Mouse (Mus musculus) small intestine, adult 2 months (tissue): Measurements from ENCODE around the gene Zfp780b. TPM values are rescaled to one million over a fixed set of nuclear protein-coding genes. Genes with fewer than 3 reads are reported as not detected.
"Not testable (repeated sequence)": the region's sequence is repeated elsewhere in the genome, so short reads cannot be mapped to it uniquely, and the experiment has no call there.

Source experiments
- H3K27ac ChIP-seq: fragments of 200-500 bp; 2 replicates; pipeline ENCODE4 v1.5.1; 2012; ENCODE audit warnings: low read depth, low read length, control low read depth, inconsistent platforms; ENCODE audit not compliant: insufficient read depth
- H3K27me3 ChIP-seq: fragments of 200-500 bp; 2 replicates; pipeline ENCODE4 v1.6.1; 2012; ENCODE audit warnings: mild to moderate bottlenecking, moderate library complexity, low read length, inconsistent platforms; ENCODE audit not compliant: control insufficient read depth, insufficient read depth
- H3K36me3 ChIP-seq: fragments of 200-500 bp; 2 replicates; pipeline ENCODE4 v1.6.1; 2012; ENCODE audit warnings: mild to moderate bottlenecking, low read length, control low read depth, inconsistent platforms; ENCODE audit not compliant: control insufficient read depth, insufficient read depth
- H3K4me1 ChIP-seq: fragments of 200-500 bp; 2 replicates; pipeline ENCODE4 v1.6.1; 2012; ENCODE audit warnings: low read length, inconsistent platforms, mixed read lengths; ENCODE audit not compliant: control insufficient read depth, insufficient read depth, insufficient read length
- H3K4me3 ChIP-seq: fragments of 200-500 bp; 2 replicates; pipeline ENCODE4 v1.5.1; 2012; ENCODE audit warnings: low read depth, mild to moderate bottlenecking, control low read depth, inconsistent platforms, low read length, moderate library complexity
- CTCF ChIP-seq: fragments of 200-500 bp; IDR thresholded peaks from 2 replicates; pipeline ENCODE4 v1.5.1; 2012; ENCODE audit warnings: low read depth, mild to moderate bottlenecking, control low read depth, inconsistent platforms, low read length, moderate library complexity, mixed read lengths; ENCODE audit not compliant: insufficient replicate concordance, insufficient read length; ENCODE audit errors: extremely low read depth
- POLR2A ChIP-seq: fragments of 200-500 bp; IDR thresholded peaks from 2 replicates; pipeline ENCODE4 v1.6.1; 2012; ENCODE audit warnings: low read depth, mild to moderate bottlenecking, control low read depth, inconsistent platforms, low read length, moderate library complexity
- WGBS: fragments of 180-500 bp; shearing (Covaris S2); methylation state at CpG from one replicate; pipeline ENCODE4 v1.1.7; 2018; 5-methylcytosine and 5-hydroxymethylcytosine counted together
- polyA plus RNA-seq: library from polyadenylated mRNA; depleted of rRNA; stranded (reverse); fragments of >200 nt; gene quantifications from 2 replicates; pipeline ENCODE4 v1.2.3, GENCODE M21; 2012; rRNA removed

Zfp780b gene
- 0.22 and 0.62 TPM in 2 replicates for polyA plus RNA-seq

GRCm38 (mm10) chr7:27978683-27979528 lies at the start of gene Zfp780b:
Zfp780b (minus strand) TSS chr7:27979171.
- peak within 1 kb of the TSS; percentile 85 for H3K4me3 ChIP-seq
- peak within 1 kb of the TSS; percentile 81 for H3K27ac ChIP-seq
- TF ChIP-seq POLR2A (peak; percentile 46; the same call in 1 of the 2 replicates), CTCF (peak; percentile 9; the same call in 1 of the 2 replicates)
- no peaks in the 10 kb centered on the region for H3K27me3 ChIP-seq
- peaks cover 3% of the 10 kb centered on the region; the same call in 1 of the 2 replicates for H3K36me3 ChIP-seq
- 0 out of 2 replicates have a peak, but pooled peaks cover 3% of the 10 kb centered on the region for H3K4me1 ChIP-seq
- WGBS: under 1% methylated on average over 29 of the region's 29 CpGs

DNA sequence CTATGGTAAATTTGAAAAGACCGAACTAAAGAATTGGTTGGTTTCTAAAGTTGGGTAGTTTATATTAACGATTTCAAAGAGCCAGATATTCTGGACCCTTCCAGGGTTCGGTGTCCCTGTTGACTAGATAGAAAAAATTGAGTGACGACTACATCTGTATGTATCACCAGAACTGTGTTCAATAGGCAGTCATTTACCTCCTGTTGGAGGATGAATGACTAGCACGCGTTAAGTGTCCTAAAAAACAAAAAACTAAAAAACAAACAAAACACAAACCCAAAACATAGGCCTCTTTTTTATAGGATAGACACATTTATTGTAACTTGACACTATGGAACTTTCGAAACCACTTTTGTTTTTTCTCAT lies 35.5 kb upstream of the Zfp780b start:
- 20% methylated on average over 7 of the region's 7 CpGs for WGBS
- Histone ChIP-seq H3K27ac (no peak overlapping the region), H3K4me1 (no peaks in the 10 kb centered on the region), H3K4me3 (peak overlapping the region; percentile 80), H3K36me3 (0 out of 2 replicates have a peak, but pooled peaks cover 1% of the 10 kb centered on the region), H3K27me3 (no peaks in the 10 kb centered on the region)
- no peak for TF ChIP-seq POLR2A
- TF ChIP-seq CTCF: no peak

DNA sequence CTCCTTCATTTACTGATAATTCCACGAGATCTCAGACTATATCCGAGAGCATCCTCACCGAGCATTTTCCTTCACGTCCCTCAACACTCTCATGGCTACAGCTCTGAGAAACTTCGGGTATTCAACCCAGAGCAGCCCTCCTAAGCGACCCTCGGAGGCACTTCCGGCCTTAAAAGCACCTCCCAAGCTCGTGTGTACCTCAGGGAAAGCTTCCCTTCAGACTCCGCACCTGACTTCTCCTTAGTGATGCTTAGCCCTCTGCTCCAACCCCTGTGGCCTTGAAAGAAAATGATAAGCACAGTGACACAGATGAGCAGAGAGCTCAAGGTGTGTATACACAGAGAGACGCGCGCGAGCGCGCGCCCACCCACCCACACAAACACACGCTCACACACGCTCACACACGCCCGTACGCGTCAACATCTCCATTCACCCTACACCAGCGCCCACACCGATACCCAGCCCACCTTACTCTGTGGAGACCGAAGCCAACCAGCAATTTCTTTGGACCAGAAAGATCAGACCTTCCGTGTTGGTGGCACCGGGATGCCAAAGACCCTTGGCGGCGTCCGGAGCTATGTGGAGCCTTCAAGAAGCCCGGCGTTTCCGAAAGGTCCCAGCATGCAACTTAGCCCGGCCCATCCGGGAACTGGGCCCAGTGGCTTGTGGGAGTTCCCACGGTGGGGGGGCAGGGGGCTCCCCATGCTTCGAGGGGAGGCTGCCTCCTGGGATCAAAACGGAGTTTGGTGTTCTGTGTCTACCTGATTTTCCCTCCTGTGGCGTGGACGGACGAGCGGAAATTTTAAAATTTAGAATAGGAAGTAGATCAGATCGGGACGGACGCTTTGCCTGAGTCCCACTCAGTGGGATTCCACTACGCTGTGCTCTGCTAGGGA lies 34.8 kb upstream of the Zfp780b start, which contains the start of gene Zfp850:
Gene Zfp850, minus strand, starts transcription at position 567 of the 896 bp plus-strand sequence.
- TF ChIP-seq CTCF (no peak), POLR2A (no peak)
- H3K27ac ChIP-seq: no peak within 1 kb of the TSS
- WGBS: under 1% methylated on average over 47 of the region's 47 CpGs

GRCm38 (mm10) chr7:28010271-28010670 lies 31.3 kb upstream of the Zfp780b start:
- no peak for TF ChIP-seq CTCF
- TF ChIP-seq POLR2A: no peak
- Histone ChIP-seq H3K36me3 (peaks cover 9% of the 10 kb centered on the region), H3K4me1 (no peaks in the 10 kb centered on the region), H3K4me3 (no peak overlapping the region), H3K27ac (no peak overlapping the region), H3K27me3 (no peaks in the 10 kb centered on the region)
- WGBS: 96% methylated on average over 3 of the region's 3 CpGs

More for the DNA sequence above, 34.8 kb upstream of the Zfp780b start, which contains the start of gene Zfp850:
- H3K4me3 ChIP-seq: peak within 1 kb of the TSS; percentile 80
- 0 out of 2 replicates have a peak, but pooled peaks cover 1% of the 10 kb centered on the region for H3K36me3 ChIP-seq
- H3K4me1 ChIP-seq: no peaks in the 10 kb centered on the region
- no peaks in the 10 kb centered on the region for H3K27me3 ChIP-seq

- 74% methylated on average over 2 of the region's 2 CpGs for WGBS
- TF ChIP-seq CTCF (no peak), POLR2A (no peak)
- Histone ChIP-seq H3K27me3 (no peaks in the 10 kb centered on the region), H3K4me1 (0 out of 2 replicates have a peak, but pooled peaks cover 3% of the 10 kb centered on the region), H3K36me3 (no peaks in the 10 kb centered on the region), H3K27ac (no peak overlapping the region), H3K4me3 (no peak overlapping the region)
Observed at GRCm38 (mm10) chr7:27982197-27982596, 3.2 kb upstream of the Zfp780b start.

DNA sequence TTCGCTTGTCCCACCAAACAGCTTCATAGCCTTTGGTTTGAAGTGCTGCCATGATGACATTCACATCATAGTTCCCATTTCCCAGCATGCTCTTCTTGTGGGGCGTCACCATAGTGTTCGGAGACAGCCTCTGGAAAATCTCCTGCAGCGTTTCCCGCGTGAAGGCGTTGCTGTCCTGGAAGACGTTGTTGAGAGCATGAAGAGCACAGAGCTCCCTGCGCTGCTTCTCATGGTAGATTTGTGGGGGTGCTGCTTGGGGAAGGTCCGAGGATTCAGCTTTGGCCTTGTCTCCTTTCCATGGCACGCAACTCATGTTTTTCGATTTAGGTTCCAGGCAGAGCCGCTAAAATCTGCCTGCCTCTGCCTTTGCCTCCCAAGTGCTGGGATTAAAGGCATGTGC lies 29.5 kb downstream of the Zfp780b start:
- WGBS: 94% methylated on average over 13 of the region's 13 CpGs
- not testable (repeated sequence) for H3K27ac ChIP-seq, H3K27me3 ChIP-seq, H3K36me3 ChIP-seq, H3K4me3 ChIP-seq, H3K4me1 ChIP-seq

DNA sequence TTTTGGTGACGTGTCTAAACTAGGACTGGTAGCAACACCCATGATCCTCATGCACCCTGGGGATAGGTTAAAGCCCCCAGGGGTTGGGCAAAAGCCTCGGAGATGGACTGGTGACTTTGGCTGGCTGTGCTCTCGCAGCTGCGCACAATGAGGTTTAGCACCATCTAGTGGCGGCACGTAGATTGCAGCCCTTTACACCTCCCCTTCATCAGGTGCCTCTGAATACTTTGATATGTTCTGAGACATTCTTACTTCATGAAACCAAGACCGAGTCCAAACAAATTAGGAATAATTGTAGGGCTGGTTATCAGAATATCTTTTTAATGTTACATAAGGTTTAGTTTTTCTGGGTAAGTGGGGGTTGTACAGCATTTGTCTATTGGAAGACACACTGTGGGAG lies 37.1 kb downstream of the Zfp780b start:
- not testable (repeated sequence) for H3K4me3 ChIP-seq, H3K27me3 ChIP-seq, H3K27ac ChIP-seq, H3K4me1 ChIP-seq, H3K36me3 ChIP-seq
- peak; percentile 13; the same call in 1 of the 2 replicates for TF ChIP-seq CTCF
- 20% methylated on average over 5 of the region's 7 CpGs for WGBS

- 8% methylated on average over 1 of the region's 9 CpGs for whole genome bisulfite sequencing
Observed at GRCm38 (mm10) chr7:27933800-27934158, 45.2 kb downstream of the Zfp780b start.

More at GRCm38 (mm10) chr7:27933800-27934158, 45.2 kb downstream of the Zfp780b start:
- not testable (repeated sequence) for H3K36me3 ChIP-seq, H3K4me1 ChIP-seq, H3K27me3 ChIP-seq, H3K27ac ChIP-seq, H3K4me3 ChIP-seq
